Mouse (Mus musculus) megakaryocyte, adult 5-6 weeks (primary cell): ENCODE results near the gene Gad1. TPM values are rescaled to one million over a fixed set of nuclear protein-coding genes. Genes with fewer than 3 reads are reported as not detected.

Experiments
- ATAC-seq: 2 replicates; pipeline ENCODE4 v1.8.0; 2016; ENCODE audit warnings: mild to moderate bottlenecking, inconsistent platforms; ENCODE audit not compliant: poor library complexity, severe bottlenecking
- total RNA-seq, 2 experiments: library from RNA; stranded (forward) in 1 of 2; stranded (reverse) in 1 of 2; fragments of 153-499, 151-499 nt in 1 of 2; fragments of 221-1000, 200-1000 nt in 1 of 2; gene quantifications; 2 replicates each; pipeline versions ENCODE4 v1.2.3 to v1.2.4; 2015 to 2017

The Gad1 gene
- total RNA-seq, 2 experiments from 2014 or later: not detected

DNA sequence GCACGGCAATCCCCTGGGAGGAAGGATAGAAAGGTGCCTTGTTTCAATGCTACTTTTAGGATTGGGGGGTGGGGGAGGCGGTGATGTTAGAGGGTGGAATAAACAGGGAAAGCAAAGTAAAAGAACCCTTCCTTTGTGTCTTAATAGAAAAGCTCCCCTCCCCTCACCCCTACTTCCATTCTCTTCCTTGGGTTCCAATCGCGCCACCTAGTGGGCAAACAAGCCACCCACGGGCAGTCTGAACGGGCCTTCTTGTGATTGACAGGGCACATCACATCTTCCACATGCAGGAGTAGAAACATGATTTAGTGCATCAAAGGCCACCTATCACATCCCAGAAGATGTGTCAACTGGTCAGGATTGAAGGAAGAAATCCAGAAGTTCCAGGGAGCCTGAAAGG is 67.4 kb downstream of the Gad1 start:
- peak; percentile 29; the same call in 1 of the 2 replicates for ATAC-seq

DNA sequence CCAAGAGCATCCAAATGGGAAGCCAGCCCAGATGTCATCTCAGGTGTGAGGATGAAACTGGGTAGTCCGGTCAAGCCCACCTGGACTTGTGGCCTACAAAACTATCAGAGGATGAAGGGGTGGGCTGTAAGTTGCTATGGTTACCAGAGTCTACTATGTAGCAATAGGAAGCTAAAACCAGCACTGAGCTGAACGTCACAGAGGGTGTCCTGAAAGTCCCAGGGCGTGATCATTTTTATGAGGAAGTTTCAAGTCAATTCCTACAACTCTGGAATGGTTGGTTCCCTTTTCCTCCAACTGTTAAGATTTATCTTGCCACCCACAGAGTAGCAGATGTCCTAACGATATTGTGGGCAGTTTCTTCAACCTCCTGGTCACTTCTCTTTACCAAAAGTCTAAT is 69.4 kb downstream of the Gad1 start:
- peak; percentile 81 for ATAC-seq

DNA sequence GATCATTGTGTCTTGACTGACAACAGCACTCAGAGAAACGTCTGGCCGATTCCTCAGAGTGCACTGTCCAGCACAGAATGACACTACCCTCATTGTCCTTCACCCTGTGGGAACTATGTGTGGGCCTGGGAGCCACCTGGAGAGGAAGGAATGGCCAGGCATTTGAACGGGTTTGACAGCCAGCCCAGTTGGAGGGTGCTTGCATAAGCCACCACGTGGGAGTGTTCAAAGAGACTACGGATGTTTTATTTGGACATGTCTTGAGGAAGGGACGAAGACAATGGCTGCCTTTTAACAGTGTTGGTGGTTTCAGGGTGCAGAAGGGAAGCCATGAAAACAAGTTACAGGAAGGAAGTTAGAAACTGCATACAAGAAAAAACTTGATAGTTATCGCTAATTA is 72.9 kb downstream of the Gad1 start:
- ATAC-seq: no peak

DNA sequence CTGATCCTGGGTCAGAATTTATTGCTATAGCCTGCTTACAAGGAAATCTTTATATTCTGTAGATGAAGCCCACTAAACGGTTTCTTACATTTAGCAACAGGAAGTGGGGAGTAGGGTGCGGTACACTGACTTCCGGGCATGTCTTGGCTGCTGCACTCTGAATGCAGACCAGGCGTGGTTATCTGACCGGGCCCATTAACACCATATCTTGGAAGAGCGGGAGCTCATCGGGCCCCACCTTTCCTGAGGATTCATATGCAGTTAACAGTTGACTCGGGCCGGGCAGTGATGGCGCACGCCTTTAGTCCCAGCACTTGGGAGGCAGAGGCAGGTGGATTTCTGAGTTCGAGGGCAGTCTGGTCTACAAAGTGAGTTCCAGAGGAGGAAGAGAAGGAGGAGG is 75.5 kb downstream of the Gad1 start:
- ATAC-seq: peak; percentile 67

DNA sequence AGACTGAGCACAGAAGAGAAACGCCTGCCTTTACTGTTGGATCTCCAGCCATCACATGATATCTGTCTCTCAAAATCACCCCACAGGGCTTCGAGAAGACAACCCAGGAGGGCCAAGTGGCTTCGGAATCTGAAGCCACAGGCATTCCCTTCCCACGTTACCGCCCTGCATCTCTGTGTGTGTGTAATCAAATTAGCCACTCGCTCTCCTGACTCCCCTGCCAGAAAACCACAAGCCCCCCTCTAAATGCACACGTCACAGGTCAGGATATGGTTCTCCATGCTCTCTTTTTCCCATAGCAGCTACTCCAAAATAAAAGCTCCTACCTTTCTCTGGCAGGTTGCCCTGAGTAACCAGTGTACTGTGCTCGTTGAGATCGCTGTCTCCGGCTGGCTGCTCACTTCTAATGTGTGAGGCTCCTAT is 76.5 kb downstream of the Gad1 start:
- no peak for ATAC-seq

- no peak for ATAC-seq
These were observed 77.0 kb downstream of the Gad1 start for GRCm38 (mm10) chr2:70629921-70630320.

DNA sequence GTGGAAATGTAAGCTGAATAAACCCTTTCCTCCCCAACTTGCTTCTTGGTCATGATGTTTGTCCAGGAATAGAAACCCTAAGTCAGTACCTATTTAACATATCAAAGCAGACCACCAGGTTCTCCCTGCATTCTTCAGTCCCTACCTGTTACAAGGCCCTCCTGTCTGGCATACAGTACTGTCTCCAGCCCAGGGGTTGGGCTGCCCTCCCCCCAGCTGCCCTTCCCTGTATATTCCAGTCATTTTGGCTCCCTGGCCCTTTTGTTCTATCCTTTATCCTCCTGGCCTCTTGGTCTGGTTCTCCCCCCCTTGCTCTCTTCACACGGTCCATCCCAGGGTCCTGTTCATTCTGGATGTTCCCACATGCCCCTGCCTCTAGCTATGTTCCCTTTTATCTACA is 78.4 kb downstream of the Gad1 start:
- no peak for ATAC-seq

- ATAC-seq: no peak
These were observed 79.5 kb downstream of the Gad1 start for GRCm38 (mm10) chr2:70632412-70632811.

- ATAC-seq: no peak
These were observed 81.3 kb downstream of the Gad1 start for GRCm38 (mm10) chr2:70634028-70634690.

- no peak for ATAC-seq
These were observed 88.1 kb downstream of the Gad1 start for GRCm38 (mm10) chr2:70640968-70641367.

DNA sequence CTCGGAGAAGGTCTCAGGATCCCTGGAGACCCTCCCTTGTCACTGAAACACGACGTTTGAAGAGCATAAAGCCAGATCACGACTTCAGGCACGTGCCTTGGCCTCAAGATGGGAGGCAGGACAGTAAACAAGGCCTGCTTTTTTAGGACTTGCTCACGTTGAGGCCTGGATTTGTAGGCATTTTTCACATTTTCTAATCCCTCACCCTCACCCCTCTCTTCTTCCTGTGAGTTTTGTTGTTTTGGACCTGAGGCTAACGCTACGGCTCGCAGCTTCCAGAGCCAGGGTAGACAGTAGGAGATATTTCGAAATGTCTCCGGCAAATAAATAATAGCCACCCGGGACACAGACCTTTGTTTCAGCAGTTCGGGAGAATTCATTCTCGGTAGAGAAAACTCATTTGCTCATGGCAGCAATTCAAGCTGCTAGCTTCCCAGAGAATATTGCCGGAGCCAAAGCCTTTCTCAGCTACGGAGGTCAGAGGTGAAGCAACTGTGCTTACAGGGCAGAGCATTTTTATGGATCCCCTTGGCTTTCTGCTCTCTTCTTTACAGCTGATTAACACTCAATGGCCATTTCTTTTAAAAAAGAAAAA is 90.2 kb downstream of the Gad1 start:
- ATAC-seq: no peak

- no peak for ATAC-seq
These were observed 92.5 kb downstream of the Gad1 start for GRCm38 (mm10) chr2:70645266-70645780.

DNA sequence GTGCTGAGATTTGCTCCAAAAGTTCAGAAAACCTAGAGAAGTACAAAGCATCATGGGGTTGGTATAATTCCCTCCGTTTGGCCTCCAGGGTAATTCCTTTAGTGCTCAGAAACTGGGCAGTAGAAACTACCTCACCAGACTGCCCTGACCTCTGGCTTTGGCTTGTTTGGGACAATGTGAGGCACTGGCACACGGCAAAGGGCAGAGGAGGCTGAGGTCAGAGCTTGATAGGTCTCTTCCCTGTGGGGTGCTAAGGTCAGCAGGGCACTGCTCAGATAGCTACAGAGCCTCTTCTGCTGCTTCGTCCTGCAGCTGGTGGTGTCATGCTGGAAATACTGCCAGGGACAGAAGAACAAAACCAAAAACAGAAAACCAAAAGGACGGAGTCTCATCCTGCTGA is 94.8 kb downstream of the Gad1 start:
- ATAC-seq: no peak

GRCm38 (mm10) chr2:70648271-70648670 is 95.4 kb downstream of the Gad1 start:
- no peak for ATAC-seq

GRCm38 (mm10) chr2:70649471-70649870 is 96.6 kb downstream of the Gad1 start:
- no peak for ATAC-seq

Other genes with a start within 250 kb of the Gad1 start
- not detected in 2 replicates for gene Sp5, start 78.1 kb upstream of the Gad1 start, total RNA-seq (2015)
- gene Sp5, start 78.1 kb upstream of the Gad1 start, total RNA-seq (2017): not detected in 2 replicates
- gene Erich2, start 44.3 kb upstream of the Gad1 start, total RNA-seq (2015): not detected in 2 replicates
- not detected in 2 replicates for gene Erich2, start 44.3 kb upstream of the Gad1 start, total RNA-seq (2017)
- gene Gorasp2, start 108.5 kb downstream of the Gad1 start, total RNA-seq (2015): 130 and 146 TPM in 2 replicates
- 46.2 and 51.1 TPM in 2 replicates for gene Gorasp2, start 108.5 kb downstream of the Gad1 start, total RNA-seq (2017)
- not detected in 2 replicates for gene Gm26558, start 109.0 kb downstream of the Gad1 start, total RNA-seq (2015)
- not detected in 2 replicates for gene Gm26558, start 109.0 kb downstream of the Gad1 start, total RNA-seq (2017)